Comparison of ENCODE assay signal across 9 mouse cellular contexts in genomic region chr11:50886231-50886932, GRCm38 (mm10). TPM values are rescaled to one million over a fixed set of nuclear protein-coding genes. Genes with fewer than 3 reads are reported as not detected.
DNase-seq lines count a peak whose midpoint lies in the region; ATAC-seq and TF ChIP-seq lines count a peak whose summit lies in the region.
"Had no signal": no experiment of that assay in that cellular context is flagged by ENCODE, and none has a peak within 500 bp of the region (broad histone marks: within the 10 kb centered on the region; RNA-seq: fewer than 3 reads in every experiment).

No protein-coding gene starts in this region.

- no peaks in the 10 kb centered on the region for H3K27me3 ChIP-seq in hindbrain, postnatal 0 days (ENCODE audit: insufficient read depth, low read length)
- H3K27me3 ChIP-seq in midbrain, embryonic 12.5 days = no peaks in the 10 kb centered on the region

- DNase-seq in gastrocnemius, postnatal 10 days = peak; percentile 24
- DNase-seq in gastrocnemius, adult 8-10 months (ENCODE audit: low spot score in 2 of 2) = no peak
- DNase-seq in Muller cell, postnatal 12 days (ENCODE audit: inconsistent ontology term) = peak; percentile 32
- DNase-seq in embryo, embryonic 9.5 days (ENCODE audit: extremely low spot score) = peak; percentile 3
- no peak for DNase-seq in hindbrain, postnatal 0 days (ENCODE audit: low spot score)
- DNase-seq in frontal cortex, postnatal 10 days (ENCODE audit: low spot score in 2 of 2) = no peak
- DNase-seq in urinary bladder, postnatal 4 days (ENCODE audit: low spot score in 2 of 2) = no peak

- TF ChIP-seq CTCF in hindbrain, postnatal 0 days (IDR thresholded peaks at IDR 0.05; ENCODE audit: low read depth) = no peak

- H3K27ac ChIP-seq in hindbrain, postnatal 0 days = no peak overlapping the region
- no peak overlapping the region for H3K27ac ChIP-seq in midbrain, embryonic 12.5 days (replicated peaks)

- WGBS in hindbrain, postnatal 0 days = 41% methylated on average over 8 of the region's 8 CpGs
- 51% methylated on average over 8 of the region's 8 CpGs for WGBS in midbrain, embryonic 12.5 days

- peak overlapping the region; percentile 38 for H3K4me3 ChIP-seq in hindbrain, postnatal 0 days (ENCODE audit: low read length)
- peak overlapping the region; percentile 47 for H3K4me3 ChIP-seq in midbrain, embryonic 12.5 days

- peak overlapping the region; percentile 45; the same call in 1 of the 2 replicates for H3K9ac ChIP-seq in hindbrain, postnatal 0 days (replicated peaks; ENCODE audit: low read length)
- H3K9ac ChIP-seq in midbrain, embryonic 12.5 days (replicated peaks) = peak overlapping the region; percentile 65

- H3K4me1 ChIP-seq in hindbrain, postnatal 0 days (ENCODE audit: insufficient read depth, low read length) = peaks cover 6% of the 10 kb centered on the region; the same call in 1 of the 2 replicates
- H3K4me1 ChIP-seq in midbrain, embryonic 12.5 days = peaks cover 15% of the 10 kb centered on the region

- no peak for ATAC-seq in hindbrain, postnatal 0 days
- ATAC-seq in midbrain, embryonic 12.5 days (ENCODE audit: low FRiP score, low read depth) = peak; percentile 5; the same call in 1 of the 2 replicates

- H3K4me2 ChIP-seq in hindbrain, postnatal 0 days (ENCODE audit: low read depth, low read length) = peak overlapping the region; percentile 80
- H3K4me2 ChIP-seq in midbrain, embryonic 12.5 days (replicated peaks) = peak overlapping the region; percentile 75

- H3K36me3 ChIP-seq in hindbrain, postnatal 0 days (ENCODE audit: insufficient read depth, low read length) = peaks cover 18% of the 10 kb centered on the region
- H3K36me3 ChIP-seq in midbrain, embryonic 12.5 days = peaks cover 38% of the 10 kb centered on the region

- 0 out of 2 replicates have a peak, but pooled peaks cover 2% of the 10 kb centered on the region for H3K9me3 ChIP-seq in hindbrain, postnatal 0 days (ENCODE audit: low read length)
- no peaks in the 10 kb centered on the region; the same call in 1 of the 2 replicates for H3K9me3 ChIP-seq in midbrain, embryonic 12.5 days

RNA-seq across cellular contexts. Expression of gene Zfp454, which starts 1.1 kb away (rescaled TPM):
- total RNA-seq in gastrocnemius, postnatal 10 days (2021) = 1 to 10 TPM; 1.9 to 2.2 TPM
- 1 to 10 TPM; 1.8 to 2.1 (median 1.9) TPM for total RNA-seq in gastrocnemius, adult 8-10 months (2022)
- 3.5 and 4.0 TPM in 2 replicates for total RNA-seq in hindbrain, postnatal 0 days (2014; rRNA removed)
- polyA plus RNA-seq in hindbrain, postnatal 0 days (2015; fragmentation: Nextera tagmentation; extraction: Ambion mirVana) = 6.2 and 7.3 TPM in 2 replicates
- polyA plus RNA-seq in midbrain, embryonic 12.5 days (2016; fragmentation: Nextera tagmentation; extraction: Ambion mirVana) = 17.3 and 19.3 TPM in 2 replicates
- polyA plus RNA-seq: erythroblast, embryonic 14.5 days had no signal

RNA-seq across cellular contexts. Expression of gene Zfp2, which starts 29.6 kb away (rescaled TPM):
- total RNA-seq in gastrocnemius, postnatal 10 days (2021) = 1 to 10 TPM; 2.3 to 3.1 TPM
- total RNA-seq in gastrocnemius, adult 8-10 months (2022) = 1 to 10 TPM; 3.8 to 4.8 (median 4.2) TPM
- 15.8 and 24.3 TPM in 2 replicates for total RNA-seq in hindbrain, postnatal 0 days (2014; rRNA removed)
- 28.0 and 29.2 TPM in 2 replicates for polyA plus RNA-seq in hindbrain, postnatal 0 days (2015; fragmentation: Nextera tagmentation; extraction: Ambion mirVana)
- polyA plus RNA-seq in midbrain, embryonic 12.5 days (2016; fragmentation: Nextera tagmentation; extraction: Ambion mirVana) = 37.4 and 40.2 TPM in 2 replicates
- polyA plus RNA-seq: erythroblast, embryonic 14.5 days had no signal

RNA-seq across cellular contexts. Expression of gene Grm6, which starts 35.9 kb away (rescaled TPM):
- not detected for total RNA-seq in gastrocnemius, postnatal 10 days (2021)
- total RNA-seq in gastrocnemius, adult 8-10 months (2022) = not detected
- total RNA-seq in hindbrain, postnatal 0 days (2014; rRNA removed) = not detected in 2 replicates
- polyA plus RNA-seq in hindbrain, postnatal 0 days (2015; fragmentation: Nextera tagmentation; extraction: Ambion mirVana) = not detected in 2 replicates
- polyA plus RNA-seq in midbrain, embryonic 12.5 days (2016; fragmentation: Nextera tagmentation; extraction: Ambion mirVana) = not detected in 2 replicates
- polyA plus RNA-seq: erythroblast, embryonic 14.5 days had no signal

RNA-seq across cellular contexts. Expression of gene Zfp879, which starts 45.0 kb away (rescaled TPM):
- total RNA-seq in gastrocnemius, postnatal 10 days (2021) = 1 to 10 TPM in 1 of 2 experiments, under 1 TPM in 1; 0.92 to 1.2 TPM
- 1 to 10 TPM; 2.1 to 2.4 (median 2.2) TPM for total RNA-seq in gastrocnemius, adult 8-10 months (2022)
- 2.4 and 3.2 TPM in 2 replicates for total RNA-seq in hindbrain, postnatal 0 days (2014; rRNA removed)
- polyA plus RNA-seq in hindbrain, postnatal 0 days (2015; fragmentation: Nextera tagmentation; extraction: Ambion mirVana) = 0.85 and 1.1 TPM in 2 replicates
- 1.1 and 1.8 TPM in 2 replicates for polyA plus RNA-seq in midbrain, embryonic 12.5 days (2016; fragmentation: Nextera tagmentation; extraction: Ambion mirVana)
- polyA plus RNA-seq: erythroblast, embryonic 14.5 days had no signal

RNA-seq across cellular contexts. Expression of gene Zfp354b, which starts 45.1 kb away (rescaled TPM):
- 1 to 10 TPM in 1 of 2 experiments, under 1 TPM in 1; 0.87 to 2.6 TPM for total RNA-seq in gastrocnemius, postnatal 10 days (2021)
- 1 to 10 TPM; 1.6 to 2.3 (median 2.2) TPM for total RNA-seq in gastrocnemius, adult 8-10 months (2022)
- 0.52 and 1.1 TPM in 2 replicates for total RNA-seq in hindbrain, postnatal 0 days (2014; rRNA removed)
- 2.3 and 2.8 TPM in 2 replicates for polyA plus RNA-seq in hindbrain, postnatal 0 days (2015; fragmentation: Nextera tagmentation; extraction: Ambion mirVana)
- 2.1 and 2.4 TPM in 2 replicates for polyA plus RNA-seq in midbrain, embryonic 12.5 days (2016; fragmentation: Nextera tagmentation; extraction: Ambion mirVana)
- polyA plus RNA-seq: erythroblast, embryonic 14.5 days had no signal

Comparison
In these comparisons a context has a peak if more than half of its experiments do, and no peak if none do; other contexts are left out.
1. DNase-seq: peak in gastrocnemius, postnatal 10 days (single experiment), Muller cell, postnatal 12 days (single experiment) and embryo, embryonic 9.5 days (single experiment); none in gastrocnemius, adult 8-10 months (0 of 2), hindbrain, postnatal 0 days (single experiment), frontal cortex, postnatal 10 days (0 of 2) and urinary bladder, postnatal 4 days (0 of 2).